Mouse (Mus musculus): ENCODE data around the gene Lst1.

Gene Lst1

GRCm38 (mm10) chr17:35185639-35186611 is 2.3 kb downstream of the Lst1 start:
- peak in 1 of 2 experiments; percentile 76 for DNase-seq (ENCODE audit: low spot score in 2 of 2)

GRCm38 (mm10) chr17:35180093-35180492 is 8.1 kb downstream of the Lst1 start:
- no peak for DNase-seq (ENCODE audit: low spot score in 2 of 2)

DNA sequence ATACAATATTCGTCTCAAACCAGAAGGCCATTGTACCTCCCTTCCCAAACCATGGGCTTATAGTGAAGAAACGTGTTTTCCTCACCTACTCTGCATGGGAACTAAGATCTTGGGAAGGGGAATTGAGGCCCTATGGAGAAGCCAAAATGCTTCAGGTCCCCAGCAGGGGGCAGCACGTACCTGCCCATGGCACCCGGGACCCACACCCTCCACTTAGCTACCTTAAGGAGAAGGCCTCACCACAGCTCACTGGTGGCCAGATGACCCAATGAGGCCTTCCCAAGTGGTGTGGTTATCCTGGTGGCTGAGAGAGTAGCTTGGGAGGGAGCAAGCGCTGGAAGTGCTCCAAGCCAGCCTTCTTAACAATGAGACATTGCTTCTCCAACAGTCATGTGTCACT is 9.7 kb downstream of the Lst1 start:
- peak in 1 of 2 experiments; percentile 72 for DNase-seq (ENCODE audit: low spot score in 2 of 2)

GRCm38 (mm10) chr17:35175968-35176367 is 12.3 kb downstream of the Lst1 start, which contains the start of gene Aif1:
TSS of gene Aif1 (minus strand) at chr17:35176068.
- DNase-seq (ENCODE audit: low spot score in 2 of 2), result no peak

GRCm38 (mm10) chr17:35175382-35175781 is 12.9 kb downstream of the Lst1 start:
- DNase-seq (ENCODE audit: low spot score in 2 of 2), result no peak

DNA sequence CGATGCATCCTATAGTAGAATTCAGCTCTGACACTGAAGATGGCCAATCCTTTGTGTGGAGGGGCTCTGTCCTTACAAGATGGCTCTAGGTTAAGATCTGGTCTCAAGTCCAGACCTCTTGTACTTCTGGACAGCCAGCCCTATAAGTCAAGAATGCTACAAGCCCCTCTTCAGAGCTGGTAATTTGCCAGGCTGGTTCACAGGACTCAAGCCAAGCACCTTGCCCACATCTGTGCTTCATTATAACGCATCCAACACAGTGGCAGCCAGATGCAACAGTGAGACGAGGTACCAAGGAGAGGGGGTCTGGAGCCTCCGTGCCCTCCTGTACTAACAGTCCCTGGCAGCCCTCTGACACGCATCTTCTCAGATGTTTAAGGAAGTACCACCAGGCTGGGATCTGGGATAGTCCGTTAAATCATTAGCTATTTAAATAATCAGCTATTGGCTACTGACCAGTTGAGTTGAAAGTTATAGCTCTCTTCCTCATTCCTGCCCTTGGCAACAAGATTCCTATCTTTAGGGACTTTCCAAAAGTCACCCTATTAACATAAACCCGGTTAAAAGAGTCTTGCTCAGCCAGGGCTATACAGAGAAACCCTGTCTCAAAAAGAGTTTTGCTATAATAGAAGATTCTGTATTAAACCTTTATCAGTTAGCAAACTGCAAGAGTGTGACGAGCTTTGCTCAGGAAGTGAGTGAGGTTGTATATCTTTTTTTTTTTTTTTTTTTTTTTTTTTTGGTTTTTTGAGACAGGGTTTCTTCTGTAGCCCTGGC is 13.8 kb downstream of the Lst1 start:
- DNase-seq (ENCODE audit: low spot score in 2 of 2), result no peak

DNA sequence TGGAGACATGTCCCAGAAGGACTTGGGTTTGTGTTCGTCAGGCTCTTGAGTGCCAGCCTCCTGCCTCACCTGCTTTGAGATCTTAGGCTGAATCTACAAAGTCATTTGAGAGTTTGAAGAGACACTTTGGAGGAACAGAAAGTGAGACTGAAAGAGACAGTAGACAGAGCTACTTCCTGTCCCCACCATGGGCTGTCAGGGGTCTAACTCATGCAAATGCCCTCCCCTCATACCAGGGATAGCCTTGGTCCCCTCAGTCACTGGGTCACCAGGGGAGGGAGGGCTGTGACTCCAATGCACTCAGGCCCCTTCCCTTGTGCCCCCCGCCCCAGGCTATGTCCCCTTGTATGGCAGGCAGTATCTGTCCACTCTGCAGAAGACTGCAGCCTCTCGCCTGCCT is 14.9 kb downstream of the Lst1 start:
- DNase-seq (ENCODE audit: low spot score in 2 of 2), result no peak

- no peak for DNase-seq (ENCODE audit: low spot score in 2 of 2)
Observed at GRCm38 (mm10) chr17:35172445-35173234, 15.6 kb downstream of the Lst1 start.

GRCm38 (mm10) chr17:35168541-35169207 is 19.6 kb downstream of the Lst1 start:
- no peak for DNase-seq (ENCODE audit: low spot score in 2 of 2)

DNA sequence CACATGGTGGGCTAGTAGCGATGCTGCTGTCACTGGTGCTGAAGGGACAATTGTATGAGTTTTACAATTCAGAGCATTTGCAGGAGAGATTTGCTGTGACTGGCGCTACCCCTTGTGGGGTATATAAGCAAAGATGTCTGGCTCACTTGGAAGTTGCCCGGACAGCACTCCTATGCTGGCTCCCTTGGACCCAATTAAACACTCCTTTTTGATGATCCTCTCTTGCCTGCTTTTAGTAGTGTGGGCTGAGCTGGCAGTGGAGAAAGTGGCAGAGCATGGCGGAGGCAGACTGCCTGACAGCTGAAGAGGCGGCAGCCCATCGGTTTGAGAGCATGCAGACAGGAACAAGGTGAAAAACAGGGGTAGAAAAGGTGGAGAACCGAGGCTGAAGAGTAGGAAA is 20.4 kb downstream of the Lst1 start:
- DNase-seq (ENCODE audit: low spot score in 2 of 2), result no peak

DNA sequence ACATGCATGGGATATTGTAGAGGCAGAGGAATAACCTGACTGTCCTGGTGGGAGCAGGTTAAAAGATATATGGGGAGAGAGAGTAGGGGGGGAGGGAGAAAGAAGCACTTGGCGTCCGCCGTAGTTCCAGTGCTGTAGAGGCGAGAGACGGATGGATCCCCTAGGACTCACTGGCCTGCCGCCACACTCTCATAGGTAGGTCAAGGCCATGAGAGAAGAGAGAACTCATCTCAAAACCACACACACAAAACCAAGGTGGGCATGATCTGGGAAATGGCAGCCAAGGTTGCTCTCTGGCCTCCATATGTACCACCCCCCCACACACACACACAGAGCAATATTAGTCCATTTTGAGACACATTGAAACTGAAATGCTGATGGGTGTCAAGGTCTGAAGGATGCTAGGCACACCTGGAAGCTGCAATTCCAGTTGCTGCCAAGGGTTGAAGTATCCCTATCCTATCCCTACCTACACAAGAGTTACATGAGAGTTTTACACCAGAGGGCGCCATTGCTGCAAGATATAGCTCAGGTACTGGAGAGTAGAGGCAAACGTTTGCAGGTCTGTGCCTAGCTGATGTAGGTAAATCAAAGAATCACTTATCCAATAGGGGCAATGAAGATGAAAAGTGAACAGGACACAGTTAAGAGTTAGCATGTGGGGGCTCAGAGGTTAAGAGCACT is 21.7 kb downstream of the Lst1 start:
- peak in 1 of 2 experiments; percentile 65 for DNase-seq (ENCODE audit: low spot score in 2 of 2)

- DNase-seq (ENCODE audit: low spot score in 2 of 2), result no peak
Observed at GRCm38 (mm10) chr17:35165451-35166155, 22.6 kb downstream of the Lst1 start.

- peak; percentile 89 to 91 for DNase-seq (ENCODE audit: low spot score in 2 of 2)
Observed at GRCm38 (mm10) chr17:35164568-35165450, 23.4 kb downstream of the Lst1 start, which contains the start of gene Prrc2a. TSS of gene Prrc2a (minus strand) at chr17:35164897.

- DNase-seq (ENCODE audit: low spot score in 2 of 2), result no peak
Observed at GRCm38 (mm10) chr17:35164218-35164567, 24.0 kb downstream of the Lst1 start.

GRCm38 (mm10) chr17:35163326-35164081 is 24.7 kb downstream of the Lst1 start:
- DNase-seq (ENCODE audit: low spot score in 2 of 2), result no peak

GRCm38 (mm10) chr17:35162730-35163129 is 25.5 kb downstream of the Lst1 start:
- DNase-seq (ENCODE audit: low spot score in 2 of 2), result no peak

DNA sequence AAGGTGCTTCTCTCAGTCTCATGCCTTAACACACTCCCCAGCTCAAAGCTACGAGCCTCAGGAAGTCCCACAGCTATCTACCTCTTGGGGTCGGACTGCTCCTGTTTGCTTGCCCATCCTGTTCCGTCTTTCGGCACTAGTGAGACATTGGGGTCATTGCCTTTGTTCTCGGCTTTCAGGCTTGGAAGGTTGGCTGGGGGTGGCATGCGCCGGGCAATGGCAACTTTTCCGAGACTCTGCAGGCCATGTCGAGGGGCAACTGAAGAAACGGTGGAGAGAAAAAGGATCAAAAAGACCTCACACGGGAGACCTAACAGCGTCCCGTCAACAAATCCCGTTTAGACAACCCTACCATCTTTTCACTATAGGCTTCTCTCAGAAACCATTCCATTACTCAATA is 26.1 kb downstream of the Lst1 start:
- no peak for DNase-seq (ENCODE audit: low spot score in 2 of 2)

DNA sequence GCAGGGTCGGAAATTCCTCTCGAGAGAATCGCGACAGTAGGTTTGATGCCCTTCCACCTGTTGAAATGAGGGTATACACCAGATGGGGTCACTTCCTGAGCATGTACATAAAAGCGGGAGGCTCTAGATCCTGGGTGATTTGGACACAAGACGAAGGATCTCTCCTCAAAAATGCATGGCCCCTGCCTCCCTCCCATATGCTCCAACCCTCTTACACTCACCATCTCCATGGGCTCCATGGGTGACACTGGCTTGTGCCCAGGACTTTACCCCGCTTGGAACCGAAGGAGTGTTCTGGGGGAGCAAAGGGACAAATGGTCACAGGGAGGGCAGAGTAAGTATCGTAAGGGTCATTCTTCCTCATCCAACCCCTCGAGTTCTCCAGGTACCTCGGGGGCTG is 26.8 kb downstream of the Lst1 start:
- no peak for DNase-seq (ENCODE audit: low spot score in 2 of 2)

Data from spleen, postnatal 14 days (tissue).